Mouse (Mus musculus) cerebellum, adult 2 months (tissue): Measurements from ENCODE around the gene Slc38a9. TPM values are rescaled to one million over a fixed set of nuclear protein-coding genes. Genes with fewer than 3 reads are reported as not detected.
"Not testable (repeated sequence)": the region's sequence is repeated elsewhere in the genome, so short reads cannot be mapped to it uniquely, and the experiment has no call there.

Experiments
- DNase-seq, 2 experiments: peaks; one replicate each; pipeline ENCODE4 v3.0.0; 2021
- H3K27ac ChIP-seq: fragments of 200-500 bp; 2 replicates; pipeline ENCODE4 v1.5.1; 2012; ENCODE audit warnings: low read length, control low read depth, inconsistent platforms; ENCODE audit not compliant: insufficient read depth
- H3K27me3 ChIP-seq: fragments of 200-500 bp; 2 replicates; pipeline ENCODE4 v1.6.1; 2012; ENCODE audit warnings: inconsistent platforms, mild to moderate bottlenecking, low read length, moderate library complexity; ENCODE audit not compliant: control insufficient read depth, insufficient read depth
- H3K4me1 ChIP-seq: fragments of 200-500 bp; 2 replicates; pipeline ENCODE4 v1.6.1; 2011; ENCODE audit warnings: low read length; ENCODE audit not compliant: control insufficient read depth, insufficient read depth
- H3K4me3 ChIP-seq: fragments of 200-500 bp; replicated peaks from 2 replicates; pipeline ENCODE3; 2011; ENCODE audit warnings: mild to moderate bottlenecking, low read depth, low read length, control low read depth; ENCODE audit not compliant: insufficient read depth
- CTCF ChIP-seq: fragments of 200-500 bp; IDR thresholded peaks from 2 replicates; pipeline ENCODE4 v1.5.1; 2011; ENCODE audit warnings: low read depth, mild to moderate bottlenecking, control low read depth, low read length, moderate library complexity, borderline replicate concordance; ENCODE audit not compliant: insufficient read depth
- POLR2A ChIP-seq: fragments of 200-500 bp; IDR thresholded peaks from 2 replicates; pipeline ENCODE4 v1.6.1; 2011; ENCODE audit warnings: low read length, control low read depth, borderline replicate concordance; ENCODE audit not compliant: insufficient read depth
- WGBS: fragments of 180-500 bp; shearing (Covaris S2); methylation state at CpG from one replicate; pipeline ENCODE4 v1.1.7; 2018; 5-methylcytosine and 5-hydroxymethylcytosine counted together
- polyA plus RNA-seq: library from polyadenylated mRNA; depleted of rRNA; stranded (reverse); fragments of >200 nt; gene quantifications from 2 replicates; pipeline ENCODE4 v1.2.3, GENCODE M21; 2012

The Slc38a9 gene
- polyA plus RNA-seq, 1 experiment: 25.9 TPM

GRCm38 (mm10) chr13:112686155-112686554 is 25.6 kb downstream of the Slc38a9 start:
- 90% methylated on average over 2 of the region's 2 CpGs for WGBS
- DNase-seq: no peak
- Histone ChIP-seq H3K27me3 (no peaks in the 10 kb centered on the region), H3K4me3 (no peak overlapping the region), H3K4me1 (no peaks in the 10 kb centered on the region), H3K27ac (no peak overlapping the region)
- TF ChIP-seq POLR2A (no peak), CTCF (no peak)

GRCm38 (mm10) chr13:112692870-112693553 is 32.5 kb downstream of the Slc38a9 start:
- no peak for DNase-seq
- Histone ChIP-seq H3K4me3 (no peak overlapping the region), H3K4me1 (no peaks in the 10 kb centered on the region), H3K27ac (no peak overlapping the region), H3K27me3 (no peaks in the 10 kb centered on the region; the same call in 1 of the 2 replicates)
- WGBS: 94% methylated on average over 10 of the region's 10 CpGs
- TF ChIP-seq CTCF (no peak), POLR2A (no peak)

GRCm38 (mm10) chr13:112695526-112696240 is 35.1 kb downstream of the Slc38a9 start:
- Histone ChIP-seq H3K27me3 (no peaks in the 10 kb centered on the region; the same call in 1 of the 2 replicates), H3K4me3 (no peak overlapping the region), H3K27ac (no peak overlapping the region), H3K4me1 (no peaks in the 10 kb centered on the region)
- 93% methylated on average over 8 of the region's 8 CpGs for WGBS
- no peak for DNase-seq
- TF ChIP-seq CTCF: no peak
- no peak for TF ChIP-seq POLR2A

- DNase-seq: no peak
- Histone ChIP-seq H3K27me3 (no peaks in the 10 kb centered on the region), H3K4me1 (no peaks in the 10 kb centered on the region), H3K4me3 (no peak overlapping the region), H3K27ac (no peak overlapping the region)
- WGBS: 23% methylated on average over 8 of the region's 8 CpGs
- no peak for TF ChIP-seq CTCF
- no peak for TF ChIP-seq POLR2A
Measured at GRCm38 (mm10) chr13:112701256-112701655, 40.7 kb downstream of the Slc38a9 start.

- H3K27me3 ChIP-seq: no peaks in the 10 kb centered on the region
- DNase-seq: no peak
- 90% methylated on average over 4 of the region's 4 CpGs for WGBS
Measured at GRCm38 (mm10) chr13:112706351-112706750, 45.8 kb downstream of the Slc38a9 start.

GRCm38 (mm10) chr13:112720078-112720736 is 59.7 kb downstream of the Slc38a9 start:
- WGBS: 92% methylated on average over 15 of the region's 15 CpGs
- DNase-seq: no peak
- H3K4me3 ChIP-seq: no peak overlapping the region
- no peak for TF ChIP-seq POLR2A
- TF ChIP-seq CTCF: no peak
- H3K27ac ChIP-seq: no peak overlapping the region
- no peaks in the 10 kb centered on the region for H3K4me1 ChIP-seq
- no peaks in the 10 kb centered on the region for H3K27me3 ChIP-seq

More at GRCm38 (mm10) chr13:112706351-112706750, 45.8 kb downstream of the Slc38a9 start:
- no peak overlapping the region for H3K4me3 ChIP-seq
- no peak overlapping the region for H3K27ac ChIP-seq
- H3K4me1 ChIP-seq: no peaks in the 10 kb centered on the region
- TF ChIP-seq POLR2A (no peak), CTCF (no peak)

- TF ChIP-seq CTCF: no peak
- TF ChIP-seq POLR2A: no peak
- H3K4me1 ChIP-seq: no peaks in the 10 kb centered on the region
- H3K27ac ChIP-seq: no peak overlapping the region
- no peaks in the 10 kb centered on the region for H3K27me3 ChIP-seq
- DNase-seq: no peak
- no peak overlapping the region for H3K4me3 ChIP-seq
- 50% methylated on average over 9 of the region's 9 CpGs for WGBS
Measured at GRCm38 (mm10) chr13:112721946-112722729, 61.6 kb downstream of the Slc38a9 start.

- not testable (repeated sequence) for H3K27ac ChIP-seq
Measured at GRCm38 (mm10) chr13:112724260-112724659, 63.7 kb downstream of the Slc38a9 start.

More at GRCm38 (mm10) chr13:112724260-112724659, 63.7 kb downstream of the Slc38a9 start:
- H3K27me3 ChIP-seq, H3K4me3 ChIP-seq, DNase-seq, H3K4me1 ChIP-seq: not testable (repeated sequence)
